Mouse (Mus musculus): ENCODE measurements around the gene D230025D16Rik. TPM values are rescaled to one million over a fixed set of nuclear protein-coding genes. Genes with fewer than 3 reads are reported as not detected.

D230025D16Rik gene
- total RNA-seq, 1 experiment, result 41.7 TPM

DNA sequence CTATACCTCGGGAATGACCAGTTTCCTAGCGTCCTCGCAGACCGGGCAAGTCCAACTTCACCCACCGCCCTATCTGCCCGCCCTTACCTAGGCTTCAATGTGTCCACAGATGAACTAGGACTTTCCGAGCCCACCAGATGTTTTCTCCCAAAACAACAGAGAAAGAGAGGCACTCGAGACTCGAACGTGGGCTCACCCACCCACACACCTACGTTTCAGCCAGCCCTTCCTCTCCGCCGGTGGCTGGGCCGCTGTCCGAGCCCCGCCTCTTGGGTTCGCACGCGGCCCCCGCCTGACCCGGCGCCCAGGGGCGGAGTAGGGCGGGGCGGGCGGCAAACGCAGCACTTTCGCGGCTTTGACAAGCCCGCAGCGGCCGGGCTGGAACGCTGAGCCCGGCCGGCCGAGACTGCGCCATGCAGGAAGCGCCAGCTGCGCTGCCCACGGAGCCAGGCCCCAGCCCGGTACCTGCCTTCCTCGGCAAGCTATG, 44.6 kb downstream of the D230025D16Rik start, which contains the start of gene Hsf4:
Hsf4 (plus strand) TSS at position 341 of the 487 bp plus-strand sequence.
- Histone ChIP-seq H3K9ac (ENCODE audit: insufficient read depth, low read depth, low read length, poor library complexity, severe bottlenecking) (peak within 1 kb of the TSS; percentile 27; the same call in 1 of the 2 replicates), H3K27ac (ENCODE audit: insufficient read depth, low read depth, low read length, poor library complexity, severe bottlenecking) (no peak within 1 kb of the TSS), H3K4me1 (ENCODE audit: control insufficient read depth in 2 of 2, insufficient read depth in 2 of 2, low read length in 2 of 2, poor library complexity in 1 of 2) (peaks cover 0 to 15% of the 10 kb centered on the region in 2 experiments; a peak in 2 of 4 replicates), H3K36me3 (ENCODE audit: control insufficient read depth, insufficient read depth, low read length, poor library complexity, severe bottlenecking) (no peaks in the 10 kb centered on the region), H3K9me3 (ENCODE audit: control insufficient read depth, insufficient read depth, low read depth, low read length) (no peaks in the 10 kb centered on the region), H3K4me3 (ENCODE audit: insufficient read depth in 1 of 2, low read depth in 1 of 2, low read length in 2 of 2, poor library complexity in 1 of 2, severe bottlenecking in 1 of 2) (peak within 1 kb of the TSS; percentile 50 to 58)
- in situ Hi-C loops (cut with MboI; ENCODE audit: low sequenced_read_pairs in 2 of 2, unreplicated experiment in 2 of 2), result loop anchor here in 1 of 2 experiments (25.0 kb wide), 1 partner anchor 632 kb away; the partner anchor contains the start of genes Ciao2b and Rrad
- TF ChIP-seq ZC3H11A (IDR thresholded peaks at IDR 0.05; ENCODE audit: borderline replicate concordance, low read depth, low read length) (no peak), ZNF384 (IDR thresholded peaks at IDR 0.05; ENCODE audit: low read depth, low read length) (no peak), HCFC1 (IDR thresholded peaks at IDR 0.05; ENCODE audit: borderline replicate concordance, insufficient read depth, low read length) (no peak), CHD2 (IDR thresholded peaks at IDR 0.05; ENCODE audit: low read depth, low read length) (no peak), MAFK (IDR thresholded peaks at IDR 0.05; ENCODE audit: insufficient read depth, low read depth, low read length) (no peak)
- DNase-seq (ENCODE audit: low read depth, low spot score), result no peak

DNA sequence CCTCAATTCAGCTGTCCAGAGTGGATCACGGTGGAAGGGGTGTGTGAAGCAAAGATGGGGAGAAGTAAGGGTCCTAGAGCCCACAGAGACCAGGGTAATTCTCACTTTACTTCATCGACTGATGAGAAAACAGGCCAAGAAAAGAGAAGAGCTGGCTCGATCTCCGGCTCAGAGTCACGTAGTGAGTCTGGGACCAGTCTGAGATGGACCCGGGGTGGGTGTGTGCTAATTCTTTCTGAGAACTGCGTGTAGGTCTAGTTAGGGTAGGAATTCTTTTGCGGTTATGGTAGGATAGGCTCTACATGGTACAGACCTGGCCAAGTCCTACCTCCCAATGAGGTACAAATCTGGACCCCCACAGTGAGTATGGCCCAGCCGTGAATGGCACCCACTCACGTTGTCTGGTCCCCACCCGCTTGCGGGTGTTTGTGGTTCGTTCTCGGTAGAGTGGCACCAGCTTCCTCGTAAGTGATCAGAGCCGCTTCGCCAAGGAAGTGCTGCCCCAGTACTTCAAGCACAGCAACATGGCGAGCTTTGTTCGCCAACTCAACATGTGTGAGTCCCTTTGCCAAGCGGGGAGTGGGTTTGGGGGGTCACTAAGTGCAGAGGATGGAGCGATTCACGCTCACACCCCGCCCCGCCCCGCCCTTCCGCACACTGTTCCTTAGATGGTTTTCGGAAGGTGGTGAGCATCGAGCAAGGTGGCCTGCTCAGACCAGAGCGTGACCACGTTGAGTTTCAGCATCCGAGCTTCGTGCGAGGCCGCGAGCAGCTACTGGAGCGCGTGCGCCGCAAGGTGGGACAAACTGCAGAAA, 45.4 kb downstream of the D230025D16Rik start:
- H3K27ac ChIP-seq (ENCODE audit: insufficient read depth, low read depth, low read length, poor library complexity, severe bottlenecking), result no peak overlapping the region
- 0 out of 2 replicates have a peak overlapping the region, but pooled peaks have one; percentile 16 for H3K9ac ChIP-seq (ENCODE audit: insufficient read depth, low read depth, low read length, poor library complexity, severe bottlenecking)
- H3K36me3 ChIP-seq (ENCODE audit: control insufficient read depth, insufficient read depth, low read length, poor library complexity, severe bottlenecking), result no peaks in the 10 kb centered on the region
- TF ChIP-seq ZNF384 (IDR thresholded peaks at IDR 0.05; ENCODE audit: low read depth, low read length) (no peak), HCFC1 (IDR thresholded peaks at IDR 0.05; ENCODE audit: borderline replicate concordance, insufficient read depth, low read length) (no peak), ZC3H11A (IDR thresholded peaks at IDR 0.05; ENCODE audit: borderline replicate concordance, low read depth, low read length) (no peak), MAFK (IDR thresholded peaks at IDR 0.05; ENCODE audit: insufficient read depth, low read depth, low read length) (no peak), CHD2 (IDR thresholded peaks at IDR 0.05; ENCODE audit: low read depth, low read length) (no peak)
- H3K4me3 ChIP-seq (ENCODE audit: insufficient read depth in 1 of 2, low read depth in 1 of 2, low read length in 2 of 2, poor library complexity in 1 of 2, severe bottlenecking in 1 of 2), result peak overlapping the region; percentile 50 to 58; a peak in 3 of 4 replicates
- H3K4me1 ChIP-seq (ENCODE audit: control insufficient read depth in 2 of 2, insufficient read depth in 2 of 2, low read length in 2 of 2, poor library complexity in 1 of 2), result peaks cover 0 to 17% of the 10 kb centered on the region in 2 experiments; a peak in 1 of 4 replicates
- no peak for DNase-seq (ENCODE audit: low read depth, low spot score)
- H3K9me3 ChIP-seq (ENCODE audit: control insufficient read depth, insufficient read depth, low read depth, low read length), result no peaks in the 10 kb centered on the region
- in situ Hi-C loops (cut with MboI; ENCODE audit: low sequenced_read_pairs in 2 of 2, unreplicated experiment in 2 of 2), result loop anchor here in 1 of 2 experiments (25.0 kb wide), 1 partner anchor 633 kb away; the partner anchor contains the start of genes Ciao2b and Rrad

DNA sequence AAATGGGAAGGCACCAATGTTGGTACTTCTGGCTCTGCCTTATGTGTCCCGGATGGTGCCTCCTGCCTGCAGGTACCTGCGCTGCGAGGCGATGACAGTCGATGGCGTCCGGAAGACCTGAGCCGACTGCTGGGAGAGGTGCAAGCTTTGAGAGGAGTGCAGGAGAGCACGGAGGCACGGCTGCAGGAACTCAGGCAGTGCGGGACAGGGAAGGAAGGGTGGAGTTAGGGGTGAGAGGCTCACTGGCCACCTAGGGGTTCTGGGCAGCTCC, 45.9 kb downstream of the D230025D16Rik start:
- H3K9ac ChIP-seq (ENCODE audit: insufficient read depth, low read depth, low read length, poor library complexity, severe bottlenecking), result no peak overlapping the region
- TF ChIP-seq ZC3H11A (IDR thresholded peaks at IDR 0.05; ENCODE audit: borderline replicate concordance, low read depth, low read length) (no peak), HCFC1 (IDR thresholded peaks at IDR 0.05; ENCODE audit: borderline replicate concordance, insufficient read depth, low read length) (no peak), MAFK (IDR thresholded peaks at IDR 0.05; ENCODE audit: insufficient read depth, low read depth, low read length) (no peak)
- no peak for DNase-seq (ENCODE audit: low read depth, low spot score)
- H3K9me3 ChIP-seq (ENCODE audit: control insufficient read depth, insufficient read depth, low read depth, low read length), result no peaks in the 10 kb centered on the region
- peak overlapping the region; percentile 19 to 43; a peak in 2 of 4 replicates for H3K4me3 ChIP-seq (ENCODE audit: insufficient read depth in 1 of 2, low read depth in 1 of 2, low read length in 2 of 2, poor library complexity in 1 of 2, severe bottlenecking in 1 of 2)
- in situ Hi-C loops (cut with MboI; ENCODE audit: low sequenced_read_pairs in 2 of 2, unreplicated experiment in 2 of 2), result loop anchor here in 1 of 2 experiments (25.0 kb wide), 1 partner anchor 634 kb away; the partner anchor contains the start of genes Ciao2b and Rrad
- no peaks in the 10 kb centered on the region for H3K36me3 ChIP-seq (ENCODE audit: control insufficient read depth, insufficient read depth, low read length, poor library complexity, severe bottlenecking)
- H3K4me1 ChIP-seq (ENCODE audit: control insufficient read depth in 2 of 2, insufficient read depth in 2 of 2, low read length in 2 of 2, poor library complexity in 1 of 2), result peaks cover 0 to 18% of the 10 kb centered on the region in 2 experiments; a peak in 1 of 4 replicates
- no peak overlapping the region for H3K27ac ChIP-seq (ENCODE audit: insufficient read depth, low read depth, low read length, poor library complexity, severe bottlenecking)

DNA sequence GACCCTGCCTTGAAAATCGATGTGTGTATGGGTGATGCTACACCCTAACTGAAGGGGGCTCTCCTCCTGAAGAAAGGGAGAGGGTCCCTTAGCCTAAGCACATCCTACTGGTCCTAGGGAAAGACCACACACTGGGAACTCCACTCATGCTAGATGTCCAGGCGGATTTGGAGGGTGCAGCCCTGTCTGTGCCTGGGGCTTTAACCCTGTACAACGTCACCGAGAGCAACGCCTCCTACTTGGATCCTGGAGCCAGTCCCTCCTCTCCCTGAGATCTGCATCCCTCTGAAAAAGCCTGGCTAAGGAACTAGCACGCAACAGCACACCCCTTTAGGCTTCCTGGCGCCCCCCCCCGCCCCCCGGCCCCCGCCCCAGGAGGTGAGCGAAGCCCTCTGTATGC, 50.4 kb downstream of the D230025D16Rik start:
- H3K36me3 ChIP-seq (ENCODE audit: control insufficient read depth, insufficient read depth, low read length, poor library complexity, severe bottlenecking), result no peaks in the 10 kb centered on the region
- TF ChIP-seq CHD2 (IDR thresholded peaks at IDR 0.05; ENCODE audit: low read depth, low read length), result no peak
- no peak overlapping the region for H3K27ac ChIP-seq (ENCODE audit: insufficient read depth, low read depth, low read length, poor library complexity, severe bottlenecking)
- peaks cover 5 to 16% of the 10 kb centered on the region in 2 experiments; a peak in 2 of 4 replicates for H3K4me1 ChIP-seq (ENCODE audit: control insufficient read depth in 2 of 2, insufficient read depth in 2 of 2, low read length in 2 of 2, poor library complexity in 1 of 2)
- no peaks in the 10 kb centered on the region for H3K9me3 ChIP-seq (ENCODE audit: control insufficient read depth, insufficient read depth, low read depth, low read length)
- in situ Hi-C loops (cut with MboI; ENCODE audit: low sequenced_read_pairs in 2 of 2, unreplicated experiment in 2 of 2), result no loop called here
- H3K4me3 ChIP-seq (ENCODE audit: insufficient read depth in 1 of 2, low read depth in 1 of 2, low read length in 2 of 2, poor library complexity in 1 of 2, severe bottlenecking in 1 of 2), result no peak overlapping the region
- H3K9ac ChIP-seq (ENCODE audit: insufficient read depth, low read depth, low read length, poor library complexity, severe bottlenecking), result no peak overlapping the region
- no peak for DNase-seq (ENCODE audit: low read depth, low spot score)

Data from ES-E14 (cell line).